ENCODE assay signal across 7 mouse cellular contexts in genomic region chr1:143730899-143731298, GRCm38 (mm10). TPM values are rescaled to one million over a fixed set of nuclear protein-coding genes. Genes with fewer than 3 reads are reported as not detected.
DNase-seq lines count a peak whose midpoint lies in the region; ATAC-seq and TF ChIP-seq lines count a peak whose summit lies in the region.

No protein-coding gene starts in this region.

- no peak overlapping the region for H3K9ac ChIP-seq in stomach, postnatal 0 days (ENCODE audit: low read length)
- no peak overlapping the region for H3K9ac ChIP-seq in intestine, embryonic 15.5 days

- no peaks in the 10 kb centered on the region for H3K27me3 ChIP-seq in stomach, postnatal 0 days (ENCODE audit: control insufficient read depth, insufficient read depth, low read length)
- no peaks in the 10 kb centered on the region for H3K27me3 ChIP-seq in intestine, embryonic 15.5 days (replicated peaks)

- no peak for DNase-seq in lung, adult 2 months
- no peak for DNase-seq in lung, adult 18-20 months
- DNase-seq in T-cell, adult 2 months (ENCODE audit: low spot score): peak; percentile 34
- DNase-seq in stomach, postnatal 0 days (ENCODE audit: low spot score): peak; percentile 34

- ATAC-seq in hematopoietic stem cell, adult 5-6 weeks (replicated peaks in 1 of 2; ENCODE audit: insufficient read depth in 1 of 2, low FRiP score in 2 of 2, low TSS enrichment in 1 of 2, low read depth in 1 of 2, poor library complexity in 2 of 2, severe bottlenecking in 2 of 2): peak; percentile 69 to 85; a peak in 2 of 4 replicates
- ATAC-seq in stomach, postnatal 0 days (ENCODE audit: low FRiP score, low TSS enrichment): no peak
- no peak for ATAC-seq in intestine, embryonic 15.5 days
- ATAC-seq in frontal cortex, adult (ENCODE audit: low TSS enrichment): no peak

- no peak for TF ChIP-seq POLR2A in lung, adult 2 months (IDR thresholded peaks at IDR 0.05; ENCODE audit: borderline replicate concordance, extremely low read depth, low read depth, low read length)

- WGBS in lung, adult 2 months: 67% methylated on average over 2 of the region's 2 CpGs
- 73% methylated on average over 2 of the region's 2 CpGs for WGBS in stomach, postnatal 0 days
- 68% methylated on average over 2 of the region's 2 CpGs for WGBS in intestine, embryonic 15.5 days

- H3K4me1 ChIP-seq in lung, adult 2 months (ENCODE audit: control insufficient read depth, insufficient read depth, low read length): no peaks in the 10 kb centered on the region
- no peaks in the 10 kb centered on the region for H3K4me1 ChIP-seq in stomach, postnatal 0 days (replicated peaks; ENCODE audit: control insufficient read depth, insufficient read depth)
- H3K4me1 ChIP-seq in intestine, embryonic 15.5 days (replicated peaks): no peaks in the 10 kb centered on the region

- no peaks in the 10 kb centered on the region for H3K9me3 ChIP-seq in stomach, postnatal 0 days (ENCODE audit: control insufficient read depth, low read length)
- H3K9me3 ChIP-seq in intestine, embryonic 15.5 days: no peaks in the 10 kb centered on the region

- H3K4me2 ChIP-seq in stomach, postnatal 0 days (replicated peaks; ENCODE audit: low read depth): no peak overlapping the region
- H3K4me2 ChIP-seq in intestine, embryonic 15.5 days (replicated peaks): no peak overlapping the region

- H3K27ac ChIP-seq in stomach, postnatal 0 days (replicated peaks): no peak overlapping the region
- no peak overlapping the region for H3K27ac ChIP-seq in intestine, embryonic 15.5 days

- no peak for TF ChIP-seq EP300 in stomach, postnatal 0 days (optimal IDR thresholded peaks at IDR 0.05)

- no peak overlapping the region for H3K4me3 ChIP-seq in lung, adult 2 months (replicated peaks; ENCODE audit: extremely low read depth, low read depth, low read length)
- no peak overlapping the region for H3K4me3 ChIP-seq in stomach, postnatal 0 days (ENCODE audit: low read depth, low read length)
- no peak overlapping the region for H3K4me3 ChIP-seq in intestine, embryonic 15.5 days (replicated peaks)

- TF ChIP-seq CTCF in lung, adult 2 months (IDR thresholded peaks at IDR 0.05; ENCODE audit: insufficient read depth, low read length): 0 out of 2 replicates have a peak, but pooled peaks have one; percentile 14
- TF ChIP-seq CTCF in stomach, postnatal 0 days (IDR thresholded peaks at IDR 0.05; ENCODE audit: low read depth): peak; percentile 67

- H3K36me3 ChIP-seq in stomach, postnatal 0 days (ENCODE audit: control insufficient read depth, insufficient read depth, low read length): no peaks in the 10 kb centered on the region
- no peaks in the 10 kb centered on the region for H3K36me3 ChIP-seq in intestine, embryonic 15.5 days

RNA-seq across cellular contexts. Expression of gene Glrx2, which starts 14.8 kb away (rescaled TPM):
- polyA plus RNA-seq in lung, adult 2 months (2012; rRNA removed): 17.2 and 21.5 TPM in 2 replicates
- total RNA-seq in hematopoietic stem cell, adult 5-6 weeks (2017): 33.1 and 40.3 TPM in 2 replicates
- 104 TPM in 2 replicates for polyA plus RNA-seq in stomach, postnatal 0 days (2015; fragmentation: Nextera tagmentation; extraction: Ambion mirVana)
- polyA plus RNA-seq in intestine, embryonic 15.5 days (2015; fragmentation: Nextera tagmentation; extraction: Ambion mirVana): 91.2 and 94.7 TPM in 2 replicates

RNA-seq across cellular contexts. Expression of gene Cdc73, which starts 28.2 kb away (rescaled TPM):
- 0.94 and 3.2 TPM in 2 replicates for polyA plus RNA-seq in lung, adult 2 months (2012; rRNA removed)
- 18.1 and 23.9 TPM in 2 replicates for total RNA-seq in hematopoietic stem cell, adult 5-6 weeks (2017)
- polyA plus RNA-seq in stomach, postnatal 0 days (2015; fragmentation: Nextera tagmentation; extraction: Ambion mirVana): 11.4 and 11.8 TPM in 2 replicates
- 26.7 and 28.0 TPM in 2 replicates for polyA plus RNA-seq in intestine, embryonic 15.5 days (2015; fragmentation: Nextera tagmentation; extraction: Ambion mirVana)

RNA-seq across cellular contexts. Expression of gene Trove2, which starts 46.0 kb away (rescaled TPM):
- 2.9 and 5.1 TPM in 2 replicates for polyA plus RNA-seq in lung, adult 2 months (2012; rRNA removed)
- total RNA-seq in hematopoietic stem cell, adult 5-6 weeks (2017): 11.3 and 13.6 TPM in 2 replicates
- polyA plus RNA-seq in stomach, postnatal 0 days (2015; fragmentation: Nextera tagmentation; extraction: Ambion mirVana): 8.7 and 8.9 TPM in 2 replicates
- polyA plus RNA-seq in intestine, embryonic 15.5 days (2015; fragmentation: Nextera tagmentation; extraction: Ambion mirVana): 10.1 and 12.4 TPM in 2 replicates

RNA-seq across cellular contexts. Expression of gene Uchl5, which starts 46.2 kb away (rescaled TPM):
- 3.1 and 4.8 TPM in 2 replicates for polyA plus RNA-seq in lung, adult 2 months (2012; rRNA removed)
- total RNA-seq in hematopoietic stem cell, adult 5-6 weeks (2017): 156 and 159 TPM in 2 replicates
- 57.6 and 61.5 TPM in 2 replicates for polyA plus RNA-seq in stomach, postnatal 0 days (2015; fragmentation: Nextera tagmentation; extraction: Ambion mirVana)
- 102 and 107 TPM in 2 replicates for polyA plus RNA-seq in intestine, embryonic 15.5 days (2015; fragmentation: Nextera tagmentation; extraction: Ambion mirVana)

Comparison
In these comparisons a context has a peak if more than half of its experiments do, and no peak if none do; other contexts are left out.
1. DNase-seq: peak in T-cell, adult 2 months (single experiment) and stomach, postnatal 0 days (single experiment); none in lung, adult 2 months (single experiment) and lung, adult 18-20 months (0 of 2).
2. ATAC-seq: peak in hematopoietic stem cell, adult 5-6 weeks (2 of 2); none in stomach, postnatal 0 days (single experiment), intestine, embryonic 15.5 days (single experiment) and frontal cortex, adult (single experiment).